Mouse (Mus musculus): ENCODE data around the gene 1700020N01Rik.

- no peak for TF ChIP-seq CTCF (IDR thresholded peaks at IDR 0.05; ENCODE audit: low read depth, low read length)
- no peak for TF ChIP-seq GATA1 (IDR thresholded peaks at IDR 0.05; ENCODE audit: borderline replicate concordance, low read length)
- no peak for TF ChIP-seq TAL1 (conservative IDR thresholded peaks at IDR 0.05; ENCODE audit: low read depth, low read length)
- no peak for TF ChIP-seq POLR2AphosphoS5 (IDR thresholded peaks at IDR 0.05; ENCODE audit: insufficient replicate concordance, low read depth, low read length)
- no peak for TF ChIP-seq GATA2 (IDR thresholded peaks at IDR 0.05; ENCODE audit: borderline replicate concordance, low read depth, low read length)
Measured at GRCm38 (mm10) chr10:21670168-21670567, 77.2 kb downstream of the 1700020N01Rik start.

Measured in G1E (cell line).